Mouse (Mus musculus) kidney, embryonic 14.5 days (tissue): ENCODE measurements around the gene Gmds. TPM values are rescaled to one million over a fixed set of nuclear protein-coding genes. Genes with fewer than 3 reads are reported as not detected.

ENCODE experiments used
- ATAC-seq: fragments of 200-750 bp; cut with Nextera tagmentation; 2 replicates; pipeline ENCODE4 v1.8.0; 2017; ENCODE audit warnings: moderate number of reproducible peaks, mild to moderate bottlenecking, moderate TSS enrichment, moderate library complexity; ENCODE audit not compliant: low FRiP score, low TSS enrichment
- H3K27ac ChIP-seq: fragments of 300-500 bp; sonication (generic); 2 replicates; pipeline ENCODE4 v1.5.1; 2014; ENCODE audit warnings: low read depth, mild to moderate bottlenecking, low read length, moderate library complexity, mixed read lengths
- H3K27me3 ChIP-seq: fragments of 300-500 bp; sonication (generic); 2 replicates; pipeline ENCODE4 v1.6.1; 2014; ENCODE audit warnings: mild to moderate bottlenecking, low read length; ENCODE audit not compliant: control insufficient read depth, insufficient read depth
- H3K36me3 ChIP-seq: fragments of 300-500 bp; sonication (generic); 2 replicates; pipeline ENCODE4 v1.6.1; 2014; ENCODE audit warnings: low read length, mixed read lengths; ENCODE audit not compliant: control insufficient read depth, insufficient read depth
- H3K4me1 ChIP-seq: fragments of 300-500 bp; sonication (generic); 2 replicates; pipeline ENCODE4 v1.6.1; 2014; ENCODE audit warnings: low read length, mixed read lengths; ENCODE audit not compliant: control insufficient read depth, insufficient read depth
- H3K4me2 ChIP-seq: fragments of 300-500 bp; sonication (generic); replicated peaks from 2 replicates; pipeline ENCODE4 v1.6.1; 2014; ENCODE audit warnings: low read depth, mild to moderate bottlenecking, low read length
- H3K4me3 ChIP-seq: fragments of 300-500 bp; sonication (generic); 2 replicates; pipeline ENCODE4 v1.5.1; 2014; ENCODE audit warnings: mild to moderate bottlenecking, low read length
- H3K9ac ChIP-seq: fragments of 300-500 bp; sonication (generic); 2 replicates; pipeline ENCODE4 v1.6.1; 2014; ENCODE audit warnings: low read depth, mild to moderate bottlenecking, low read length, moderate library complexity
- H3K9me3 ChIP-seq: fragments of 300-500 bp; sonication (generic); 2 replicates; pipeline ENCODE4 v1.6.1; 2016; ENCODE audit warnings: low read length; ENCODE audit not compliant: control insufficient read depth
- WGBS: fragments of 180-500 bp; shearing (Covaris S2); extraction: QIAGEN DNeasy Blood & Tissue Kit; methylation state at CpG from one replicate; pipeline ENCODE4 v1.1.7; 2014; 5-methylcytosine and 5-hydroxymethylcytosine counted together
- polyA plus RNA-seq: library from polyadenylated mRNA; unstranded; fragments of >200 nt; fragmentation: Nextera tagmentation; extraction: Ambion mirVana; gene quantifications from 2 replicates; pipeline ENCODE4 v1.2.1, GENCODE M21; 2014

Gmds gene
- polyA plus RNA-seq, 1 experiment from 2014 or later: 38.6 TPM

- Histone ChIP-seq H3K36me3 (peaks cover 10% of the 10 kb centered on the region; the same call in 1 of the 2 replicates), H3K4me2 (peak overlapping the region; percentile 79), H3K9me3 (no peaks in the 10 kb centered on the region), H3K27me3 (no peaks in the 10 kb centered on the region), H3K9ac (peak overlapping the region; percentile 90), H3K4me1 (peaks cover 23% of the 10 kb centered on the region), H3K27ac (peak overlapping the region; percentile 87), H3K4me3 (peak overlapping the region; percentile 80)
- peak; percentile 6; the same call in 1 of the 2 replicates for ATAC-seq
- WGBS: under 1% methylated on average over 55 of the region's 65 CpGs
Measured at GRCm38 (mm10) chr13:31810693-31811541, 527.6 kb downstream of the Gmds start.

GRCm38 (mm10) chr13:31810375-31810692 is 528.2 kb downstream of the Gmds start:
- Histone ChIP-seq H3K4me3 (peak overlapping the region; percentile 80), H3K4me2 (peak overlapping the region; percentile 79), H3K27me3 (no peaks in the 10 kb centered on the region), H3K9me3 (no peaks in the 10 kb centered on the region), H3K36me3 (peaks cover 10% of the 10 kb centered on the region; the same call in 1 of the 2 replicates), H3K4me1 (peaks cover 20% of the 10 kb centered on the region), H3K9ac (peak overlapping the region; percentile 90), H3K27ac (peak overlapping the region; percentile 87)
- no peak for ATAC-seq
- under 1% methylated on average over 9 of the region's 9 CpGs for WGBS

GRCm38 (mm10) chr13:31809701-31810100 is 528.8 kb downstream of the Gmds start:
- H3K4me1 ChIP-seq: peaks cover 17% of the 10 kb centered on the region
- peak overlapping the region; percentile 84 for H3K4me2 ChIP-seq
- H3K27me3 ChIP-seq: no peaks in the 10 kb centered on the region
- H3K4me3 ChIP-seq: peak overlapping the region; percentile 80
- H3K27ac ChIP-seq: no peak overlapping the region
- H3K9me3 ChIP-seq: no peaks in the 10 kb centered on the region
- ATAC-seq: no peak
- peak overlapping the region; percentile 61 for H3K9ac ChIP-seq
- WGBS: 7% methylated on average over 6 of the region's 6 CpGs
- H3K36me3 ChIP-seq: peaks cover 10% of the 10 kb centered on the region; the same call in 1 of the 2 replicates

GRCm38 (mm10) chr13:31808804-31809420 is 529.6 kb downstream of the Gmds start:
- Histone ChIP-seq H3K4me3 (peak overlapping the region; percentile 80), H3K9me3 (no peaks in the 10 kb centered on the region), H3K36me3 (peaks cover 10% of the 10 kb centered on the region; the same call in 1 of the 2 replicates), H3K27me3 (no peaks in the 10 kb centered on the region), H3K9ac (peak overlapping the region; percentile 97), H3K27ac (peak overlapping the region; percentile 100; the same call in 1 of the 2 replicates), H3K4me1 (peaks cover 17% of the 10 kb centered on the region), H3K4me2 (peak overlapping the region; percentile 84)
- ATAC-seq: no peak
- 2% methylated on average over 16 of the region's 16 CpGs for WGBS

GRCm38 (mm10) chr13:31808116-31808803 is 530.3 kb downstream of the Gmds start:
- Histone ChIP-seq H3K4me2 (peak overlapping the region; percentile 84), H3K4me1 (peaks cover 19% of the 10 kb centered on the region), H3K4me3 (peak overlapping the region; percentile 80), H3K9ac (peak overlapping the region; percentile 97), H3K27ac (peak overlapping the region; percentile 100), H3K36me3 (peaks cover 10% of the 10 kb centered on the region; the same call in 1 of the 2 replicates), H3K27me3 (peaks cover 4% of the 10 kb centered on the region; the same call in 1 of the 2 replicates), H3K9me3 (no peaks in the 10 kb centered on the region)
- under 1% methylated on average over 66 of the region's 73 CpGs for WGBS
- ATAC-seq: no peak

- Histone ChIP-seq H3K4me3 (peak overlapping the region; percentile 80), H3K36me3 (peaks cover 10% of the 10 kb centered on the region; the same call in 1 of the 2 replicates), H3K27ac (peak overlapping the region; percentile 100), H3K4me2 (peak overlapping the region; percentile 84), H3K9ac (peak overlapping the region; percentile 97), H3K9me3 (no peaks in the 10 kb centered on the region), H3K4me1 (peaks cover 24% of the 10 kb centered on the region), H3K27me3 (peaks cover 9% of the 10 kb centered on the region; the same call in 1 of the 2 replicates)
- ATAC-seq: no peak
- under 1% methylated on average over 43 of the region's 47 CpGs for WGBS
Measured at GRCm38 (mm10) chr13:31807736-31808115, 530.8 kb downstream of the Gmds start.

- Histone ChIP-seq H3K4me1 (peaks cover 28% of the 10 kb centered on the region), H3K4me2 (peak overlapping the region; percentile 84), H3K36me3 (peaks cover 10% of the 10 kb centered on the region; the same call in 1 of the 2 replicates), H3K27me3 (peaks cover 9% of the 10 kb centered on the region; the same call in 1 of the 2 replicates), H3K9ac (peak overlapping the region; percentile 97), H3K27ac (peak overlapping the region; percentile 100), H3K4me3 (peak overlapping the region; percentile 80), H3K9me3 (no peaks in the 10 kb centered on the region)
- WGBS: under 1% methylated on average over 80 of the region's 101 CpGs
- peak; percentile 26 for ATAC-seq
Measured at GRCm38 (mm10) chr13:31806890-31807735, 531.4 kb downstream of the Gmds start.

- Histone ChIP-seq H3K27me3 (peaks cover 9% of the 10 kb centered on the region; the same call in 1 of the 2 replicates), H3K9me3 (no peaks in the 10 kb centered on the region), H3K4me2 (peak within 1 kb of the TSS; percentile 84), H3K4me1 (peaks cover 34% of the 10 kb centered on the region), H3K9ac (peak within 1 kb of the TSS; percentile 97), H3K36me3 (peaks cover 10% of the 10 kb centered on the region; the same call in 1 of the 2 replicates), H3K27ac (peak within 1 kb of the TSS; percentile 100), H3K4me3 (peak within 1 kb of the TSS; percentile 80)
- under 1% methylated on average over 36 of the region's 40 CpGs for WGBS
- peak; percentile 94 for ATAC-seq
Measured at GRCm38 (mm10) chr13:31806428-31806832, 532.1 kb downstream of the Gmds start, which contains the start of gene Foxc1. Gene Foxc1 (plus strand): TSS chr13:31806633.
